Mouse (Mus musculus): ENCODE data around the gene Ppp1r15b.

The Ppp1r15b gene

GRCm38 (mm10) chr1:133161559-133161958 is 30.6 kb downstream of the Ppp1r15b start:
- no peak for DNase-seq (ENCODE audit: low spot score)

GRCm38 (mm10) chr1:133162046-133162445 is 31.1 kb downstream of the Ppp1r15b start:
- no peak for DNase-seq (ENCODE audit: low spot score)

- DNase-seq (ENCODE audit: low spot score), result no peak
Measured at GRCm38 (mm10) chr1:133162981-133163380, 32.0 kb downstream of the Ppp1r15b start.

GRCm38 (mm10) chr1:133163820-133164431 is 33.0 kb downstream of the Ppp1r15b start, which contains the start of gene Plekha6:
Plekha6 (plus strand) TSS chr1:133164210.
- peak; percentile 64 for DNase-seq (ENCODE audit: low spot score)

- DNase-seq (ENCODE audit: low spot score), result peak; percentile 31
Measured at GRCm38 (mm10) chr1:133164591-133165011, 33.7 kb downstream of the Ppp1r15b start.

- DNase-seq (ENCODE audit: low spot score), result no peak
Measured at GRCm38 (mm10) chr1:133165111-133165510, 34.2 kb downstream of the Ppp1r15b start.

- peak; percentile 55 for DNase-seq (ENCODE audit: low spot score)
Measured at GRCm38 (mm10) chr1:133168318-133169060, 37.5 kb downstream of the Ppp1r15b start.

- no peak for DNase-seq (ENCODE audit: low spot score)
Measured at GRCm38 (mm10) chr1:133170196-133170595, 39.3 kb downstream of the Ppp1r15b start.

- no peak for DNase-seq (ENCODE audit: low spot score)
Measured at GRCm38 (mm10) chr1:133171357-133171756, 40.4 kb downstream of the Ppp1r15b start.

- no peak for DNase-seq (ENCODE audit: low spot score)
Measured at GRCm38 (mm10) chr1:133175150-133175549, 44.2 kb downstream of the Ppp1r15b start.

GRCm38 (mm10) chr1:133177480-133178172 is 46.7 kb downstream of the Ppp1r15b start:
- DNase-seq (ENCODE audit: low spot score), result peak; percentile 90

- no peak for DNase-seq (ENCODE audit: low spot score)
Measured at GRCm38 (mm10) chr1:133178732-133179440, 47.9 kb downstream of the Ppp1r15b start.

- peak; percentile 90 for DNase-seq (ENCODE audit: low spot score)
Measured at GRCm38 (mm10) chr1:133181072-133182015, 50.4 kb downstream of the Ppp1r15b start.

- DNase-seq (ENCODE audit: low spot score), result peak; percentile 70
Measured at GRCm38 (mm10) chr1:133182016-133182705, 51.2 kb downstream of the Ppp1r15b start.

- peak; percentile 55 for DNase-seq (ENCODE audit: low spot score)
Measured at GRCm38 (mm10) chr1:133182706-133183095, 51.8 kb downstream of the Ppp1r15b start.

GRCm38 (mm10) chr1:133183141-133183925 is 52.4 kb downstream of the Ppp1r15b start:
- peak; percentile 72 for DNase-seq (ENCODE audit: low spot score)

GRCm38 (mm10) chr1:133187948-133188680 is 57.2 kb downstream of the Ppp1r15b start:
- DNase-seq (ENCODE audit: low spot score), result peak; percentile 93

- DNase-seq (ENCODE audit: low spot score), result no peak
Measured at GRCm38 (mm10) chr1:133188719-133189118, 57.8 kb downstream of the Ppp1r15b start.

All from embryo, embryonic 10 days (tissue).